Mouse (Mus musculus): ENCODE results near the gene Pan2. TPM values are rescaled to one million over a fixed set of nuclear protein-coding genes. Genes with fewer than 3 reads are reported as not detected.
"Not testable (repeated sequence)": the region's sequence is repeated elsewhere in the genome, so short reads cannot be mapped to it uniquely, and the experiment has no call there.

The Pan2 gene
- total RNA-seq, 1 experiment from 2014 or later: 13.7 TPM

- not testable (repeated sequence) for ATAC-seq (replicated peaks; ENCODE audit: low read depth, poor library complexity, severe bottlenecking)
Measured at GRCm38 (mm10) chr10:128332358-128333249, 29.5 kb downstream of the Pan2 start.

GRCm38 (mm10) chr10:128335582-128335981 lies 32.4 kb downstream of the Pan2 start:
- peak; percentile 39; the same call in 1 of the 2 replicates for ATAC-seq (replicated peaks; ENCODE audit: low read depth, poor library complexity, severe bottlenecking)

DNA sequence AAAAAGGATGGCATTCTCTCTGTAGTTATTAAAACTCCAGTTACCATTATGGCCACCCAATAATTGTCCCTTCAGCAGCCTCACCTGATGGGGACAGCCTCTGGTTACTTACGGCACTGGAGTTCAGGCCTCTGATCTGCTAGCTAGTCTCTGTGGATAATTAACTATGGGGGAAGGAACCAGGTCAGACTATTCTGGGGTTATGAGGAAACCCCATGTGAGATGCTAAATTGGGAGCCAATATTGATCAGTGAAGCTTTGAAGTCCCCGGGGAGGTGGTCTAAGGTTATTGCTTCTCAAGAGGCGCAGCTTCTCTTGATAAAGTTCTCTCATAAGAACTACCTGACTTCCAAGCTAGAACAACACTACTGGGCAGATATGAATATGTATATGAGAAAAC lies 33.1 kb downstream of the Pan2 start:
- ATAC-seq (replicated peaks; ENCODE audit: low read depth, poor library complexity, severe bottlenecking): no peak

GRCm38 (mm10) chr10:128336597-128336996 lies 33.5 kb downstream of the Pan2 start:
- ATAC-seq (replicated peaks; ENCODE audit: low read depth, poor library complexity, severe bottlenecking): no peak

GRCm38 (mm10) chr10:128337306-128338181 lies 34.4 kb downstream of the Pan2 start, which contains the start of gene Cs:
Gene Cs (plus strand): TSS chr10:128337734.
- ATAC-seq (replicated peaks; ENCODE audit: low read depth, poor library complexity, severe bottlenecking): peak; percentile 89

- no peak; the same call in 1 of the 2 replicates for ATAC-seq (replicated peaks; ENCODE audit: low read depth, poor library complexity, severe bottlenecking)
Measured at GRCm38 (mm10) chr10:128338415-128338814, 35.3 kb downstream of the Pan2 start.

- no peak for ATAC-seq (replicated peaks; ENCODE audit: low read depth, poor library complexity, severe bottlenecking)
Measured at GRCm38 (mm10) chr10:128338948-128339347, 35.8 kb downstream of the Pan2 start.

GRCm38 (mm10) chr10:128340257-128340656 lies 37.1 kb downstream of the Pan2 start:
- ATAC-seq (replicated peaks; ENCODE audit: low read depth, poor library complexity, severe bottlenecking): no peak

GRCm38 (mm10) chr10:128343436-128343835 lies 40.3 kb downstream of the Pan2 start:
- ATAC-seq (replicated peaks; ENCODE audit: low read depth, poor library complexity, severe bottlenecking): no peak

DNA sequence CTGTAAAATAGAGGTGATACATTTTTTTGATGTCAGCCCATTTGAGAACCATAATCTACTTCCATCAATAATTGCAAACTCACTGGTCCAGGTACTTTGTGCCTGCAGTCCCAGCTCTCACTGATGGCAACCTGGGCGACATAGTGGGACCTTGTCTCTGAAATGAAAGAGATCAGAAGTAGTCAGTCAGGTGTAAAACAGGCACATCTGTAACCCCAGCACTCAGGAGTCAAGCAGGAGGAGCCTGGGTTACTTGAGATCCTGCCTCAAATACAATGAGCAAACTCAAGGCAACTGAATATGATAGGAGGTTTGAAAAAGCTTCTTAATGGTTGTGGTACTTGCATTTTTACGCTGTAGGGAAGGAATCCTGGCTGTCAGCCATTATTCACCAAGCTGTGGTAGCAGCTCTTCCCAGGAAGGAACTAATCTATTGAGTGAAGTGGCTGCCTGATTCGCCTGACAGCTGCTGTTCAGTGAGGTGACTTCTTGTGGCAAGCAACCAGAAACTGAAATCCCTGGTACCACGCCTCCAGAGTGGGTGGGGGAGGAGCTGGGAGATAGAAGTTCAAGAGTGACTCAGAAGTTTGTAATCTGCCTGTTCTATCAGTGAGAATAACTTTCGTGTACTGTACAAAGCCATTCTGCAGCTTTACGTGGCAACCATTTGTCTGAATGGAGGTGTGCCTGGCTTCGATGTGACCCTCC lies 41.6 kb downstream of the Pan2 start:
- ATAC-seq (replicated peaks; ENCODE audit: low read depth, poor library complexity, severe bottlenecking): peak; percentile 98

- no peak for ATAC-seq (replicated peaks; ENCODE audit: low read depth, poor library complexity, severe bottlenecking)
Measured at GRCm38 (mm10) chr10:128347541-128347940, 44.4 kb downstream of the Pan2 start.

DNA sequence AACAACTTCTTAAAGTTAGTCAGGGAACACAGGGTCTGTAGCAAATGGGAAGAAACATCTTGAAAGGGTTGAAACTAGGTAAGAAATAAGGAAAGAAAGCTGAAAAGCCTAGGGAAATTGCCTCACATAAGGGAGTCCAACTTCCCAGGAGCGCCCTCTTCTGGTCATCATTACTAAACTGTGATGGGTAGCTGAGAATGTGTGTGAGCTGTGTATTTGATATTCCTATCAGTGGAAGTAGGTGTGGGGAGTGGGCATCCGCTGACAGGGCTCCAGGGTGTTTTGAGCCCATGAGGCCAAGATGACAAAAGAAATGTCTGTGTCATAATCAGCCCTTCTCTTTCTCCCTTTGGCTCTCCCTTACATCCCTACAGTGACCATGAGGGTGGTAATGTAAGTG lies 55.7 kb downstream of the Pan2 start:
- ATAC-seq (replicated peaks; ENCODE audit: low read depth, poor library complexity, severe bottlenecking): peak; percentile 78; the same call in 1 of the 2 replicates

GRCm38 (mm10) chr10:128359226-128359625 lies 56.1 kb downstream of the Pan2 start:
- ATAC-seq (replicated peaks; ENCODE audit: low read depth, poor library complexity, severe bottlenecking): no peak

GRCm38 (mm10) chr10:128361836-128362235 lies 58.7 kb downstream of the Pan2 start:
- ATAC-seq (replicated peaks; ENCODE audit: low read depth, poor library complexity, severe bottlenecking): no peak

- peak; percentile 64; the same call in 1 of the 2 replicates for ATAC-seq (replicated peaks; ENCODE audit: low read depth, poor library complexity, severe bottlenecking)
Measured at GRCm38 (mm10) chr10:128362568-128362967, 59.4 kb downstream of the Pan2 start.

GRCm38 (mm10) chr10:128367899-128368401 lies 64.8 kb downstream of the Pan2 start:
- ATAC-seq (replicated peaks; ENCODE audit: low read depth, poor library complexity, severe bottlenecking): no peak

DNA sequence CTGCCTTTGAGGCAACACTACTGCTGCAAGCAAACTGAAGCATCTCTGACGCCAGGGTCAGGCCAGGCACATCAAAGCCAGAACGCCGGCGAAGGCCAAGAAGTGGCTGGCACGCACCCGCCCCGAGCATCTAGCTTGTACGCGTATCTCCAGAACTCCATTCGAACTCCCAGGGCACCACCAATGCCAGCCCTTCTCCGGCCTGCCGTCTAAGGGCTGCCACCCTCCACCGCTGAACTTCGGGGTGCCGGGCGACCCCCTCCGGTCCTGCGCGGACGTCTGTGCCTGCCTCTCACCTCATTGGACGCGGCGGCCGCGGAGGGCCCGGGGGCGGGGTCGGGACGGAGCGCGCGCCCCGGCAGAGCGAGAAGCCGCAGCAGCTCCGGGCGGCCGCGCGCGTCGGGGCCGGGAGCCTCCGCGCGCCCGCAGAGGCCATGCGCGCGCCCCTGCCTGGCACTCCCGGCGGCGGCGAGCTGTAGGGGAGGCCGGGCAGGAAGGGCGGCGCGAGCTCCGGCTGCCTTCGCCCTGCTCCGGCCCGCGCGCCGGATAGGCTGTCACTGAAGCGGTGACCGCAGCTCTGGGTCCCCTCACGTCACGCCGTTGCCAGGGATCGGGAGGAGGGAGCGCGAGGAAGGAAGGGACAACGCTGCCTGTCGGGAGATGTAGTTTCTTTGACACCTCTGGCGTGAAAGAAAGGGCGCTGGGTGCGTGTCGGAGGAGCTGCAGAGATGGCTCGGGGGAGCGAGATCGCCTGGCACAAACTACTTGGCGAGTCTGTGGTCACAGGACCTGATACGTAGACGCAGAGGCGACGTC lies 65.5 kb downstream of the Pan2 start, which contains the start of gene Coq10a:
Gene Coq10a, minus strand, starts transcription at position 596 of the 816 bp plus-strand sequence.
- peak; percentile 79 for ATAC-seq (replicated peaks; ENCODE audit: low read depth, poor library complexity, severe bottlenecking)

GRCm38 (mm10) chr10:128369218-128369543 lies 66.0 kb downstream of the Pan2 start:
- no peak for ATAC-seq (replicated peaks; ENCODE audit: low read depth, poor library complexity, severe bottlenecking)

- ATAC-seq (replicated peaks; ENCODE audit: low read depth, poor library complexity, severe bottlenecking): no peak
Measured at GRCm38 (mm10) chr10:128369599-128369998, 66.5 kb downstream of the Pan2 start.
